Mouse (Mus musculus): ENCODE results near the gene Irf5.
"Not testable (repeated sequence)": the region's sequence is repeated elsewhere in the genome, so short reads cannot be mapped to it uniquely, and the experiment has no call there.

The Irf5 gene

GRCm38 (mm10) chr6:29527361-29528164 is 1.1 kb downstream of the Irf5 start:
- DNase-seq (ENCODE audit: low read depth, low spot score), result no peak

- DNase-seq (ENCODE audit: low read depth, low spot score), result no peak
Observed at GRCm38 (mm10) chr6:29528165-29528505, 1.7 kb downstream of the Irf5 start.

- DNase-seq (ENCODE audit: low read depth, low spot score), result no peak
Observed at GRCm38 (mm10) chr6:29528561-29529443, 2.4 kb downstream of the Irf5 start.

- no peak for DNase-seq (ENCODE audit: low read depth, low spot score)
Observed at GRCm38 (mm10) chr6:29529444-29529820, 3.0 kb downstream of the Irf5 start.

GRCm38 (mm10) chr6:29530050-29530449 is 3.6 kb downstream of the Irf5 start:
- DNase-seq (ENCODE audit: low read depth, low spot score), result no peak

- DNase-seq (ENCODE audit: low read depth, low spot score), result no peak
Observed at GRCm38 (mm10) chr6:29535316-29535715, 8.9 kb downstream of the Irf5 start.

- no peak for DNase-seq (ENCODE audit: low read depth, low spot score)
Observed at GRCm38 (mm10) chr6:29536651-29537193, 10.3 kb downstream of the Irf5 start.

GRCm38 (mm10) chr6:29537221-29537620 is 10.8 kb downstream of the Irf5 start:
- no peak for DNase-seq (ENCODE audit: low read depth, low spot score)

GRCm38 (mm10) chr6:29539502-29539901 is 13.1 kb downstream of the Irf5 start:
- DNase-seq (ENCODE audit: low read depth, low spot score), result no peak

- no peak for DNase-seq (ENCODE audit: low read depth, low spot score)
Observed at GRCm38 (mm10) chr6:29540223-29540622, 13.8 kb downstream of the Irf5 start.

GRCm38 (mm10) chr6:29540956-29541355 is 14.5 kb downstream of the Irf5 start:
- no peak for DNase-seq (ENCODE audit: low read depth, low spot score)

GRCm38 (mm10) chr6:29545611-29546010 is 19.2 kb downstream of the Irf5 start:
- DNase-seq (ENCODE audit: low read depth, low spot score), result no peak

- no peak for DNase-seq (ENCODE audit: low read depth, low spot score)
Observed at GRCm38 (mm10) chr6:29547582-29547981, 21.2 kb downstream of the Irf5 start.

GRCm38 (mm10) chr6:29548086-29548485 is 21.7 kb downstream of the Irf5 start:
- DNase-seq (ENCODE audit: low read depth, low spot score), result no peak

- DNase-seq (ENCODE audit: low read depth, low spot score), result no peak
Observed at GRCm38 (mm10) chr6:29552526-29552925, 26.1 kb downstream of the Irf5 start.

GRCm38 (mm10) chr6:29557112-29557511 is 30.7 kb downstream of the Irf5 start:
- no peak for DNase-seq (ENCODE audit: low read depth, low spot score)

- DNase-seq (ENCODE audit: low read depth, low spot score), result not testable (repeated sequence)
Observed at GRCm38 (mm10) chr6:29576388-29576787, 50.0 kb downstream of the Irf5 start.

- DNase-seq (ENCODE audit: low read depth, low spot score), result no peak
Observed at GRCm38 (mm10) chr6:29580770-29581169, 54.3 kb downstream of the Irf5 start.

GRCm38 (mm10) chr6:29581202-29581601 is 54.8 kb downstream of the Irf5 start:
- no peak for DNase-seq (ENCODE audit: low read depth, low spot score)
